Mouse (Mus musculus): ENCODE measurements around the gene Gm36079.
"Not testable (repeated sequence)": the region's sequence is repeated elsewhere in the genome, so short reads cannot be mapped to it uniquely, and the experiment has no call there.

The Gm36079 gene

GRCm38 (mm10) chr13:120015348-120016007, 11.3 kb downstream of the Gm36079 start:
- not testable (repeated sequence) for DNase-seq

GRCm38 (mm10) chr13:120013962-120014361, 12.8 kb downstream of the Gm36079 start:
- not testable (repeated sequence) for DNase-seq

- DNase-seq, result not testable (repeated sequence)
These were observed 13.3 kb downstream of the Gm36079 start for GRCm38 (mm10) chr13:120013544-120013943.

GRCm38 (mm10) chr13:120010068-120010467, 16.7 kb downstream of the Gm36079 start:
- not testable (repeated sequence) for DNase-seq

- not testable (repeated sequence) for DNase-seq
These were observed 27.6 kb downstream of the Gm36079 start for GRCm38 (mm10) chr13:119999215-119999614.

- DNase-seq, result not testable (repeated sequence)
These were observed 28.2 kb downstream of the Gm36079 start for GRCm38 (mm10) chr13:119998442-119999086.

- DNase-seq, result not testable (repeated sequence)
These were observed 34.8 kb downstream of the Gm36079 start for GRCm38 (mm10) chr13:119991917-119992496.

- not testable (repeated sequence) for DNase-seq
These were observed 35.5 kb downstream of the Gm36079 start for GRCm38 (mm10) chr13:119991264-119991663.
